Mouse (Mus musculus): ENCODE data around the gene Apom.

Gene Apom

GRCm38 (mm10) chr17:35140490-35140996, 8.7 kb upstream of the Apom start:
- Histone ChIP-seq H3K27me3 (ENCODE audit: insufficient read depth, low read length) (no peaks in the 10 kb centered on the region), H3K9me3 (ENCODE audit: low read length) (no peaks in the 10 kb centered on the region)
- TF ChIP-seq NANOG (IDR thresholded peaks at IDR 0.05; ENCODE audit: borderline replicate concordance, low read length) (no peak), POU5F1 (IDR thresholded peaks at IDR 0.05; ENCODE audit: borderline replicate concordance, low read length) (no peak)

GRCm38 (mm10) chr17:35139269-35139668, 7.4 kb upstream of the Apom start:
- peaks cover 80% of the 10 kb centered on the region for H3K36me3 ChIP-seq (ENCODE audit: insufficient read depth, low read length)
- peaks cover 67% of the 10 kb centered on the region for H3K4me1 ChIP-seq (replicated peaks; ENCODE audit: low read depth, low read length)
- no peaks in the 10 kb centered on the region for H3K27me3 ChIP-seq (ENCODE audit: insufficient read depth, low read length)
- H3K4me3 ChIP-seq (replicated peaks; ENCODE audit: low read length), result no peak overlapping the region
- TF ChIP-seq NANOG (IDR thresholded peaks at IDR 0.05; ENCODE audit: borderline replicate concordance, low read length) (no peak), CTCF (conservative IDR thresholded peaks at IDR 0.05; ENCODE audit: low read length) (no peak), POU5F1 (IDR thresholded peaks at IDR 0.05; ENCODE audit: borderline replicate concordance, low read length) (no peak)
- no peaks in the 10 kb centered on the region for H3K9me3 ChIP-seq (ENCODE audit: low read length)

More at GRCm38 (mm10) chr17:35140490-35140996, 8.7 kb upstream of the Apom start:
- Histone ChIP-seq H3K36me3 (ENCODE audit: insufficient read depth, low read length) (peaks cover 93% of the 10 kb centered on the region), H3K4me1 (replicated peaks; ENCODE audit: low read depth, low read length) (peaks cover 70% of the 10 kb centered on the region), H3K4me3 (replicated peaks; ENCODE audit: low read length) (no peak overlapping the region)

- peaks cover 67% of the 10 kb centered on the region for H3K4me1 ChIP-seq (replicated peaks; ENCODE audit: low read depth, low read length)
- H3K4me3 ChIP-seq (replicated peaks; ENCODE audit: low read length), result peak overlapping the region; percentile 94
- H3K9me3 ChIP-seq (ENCODE audit: low read length), result no peaks in the 10 kb centered on the region
- TF ChIP-seq POU5F1 (IDR thresholded peaks at IDR 0.05; ENCODE audit: borderline replicate concordance, low read length) (no peak), NANOG (IDR thresholded peaks at IDR 0.05; ENCODE audit: borderline replicate concordance, low read length) (no peak)
- H3K36me3 ChIP-seq (ENCODE audit: insufficient read depth, low read length), result peaks cover 45% of the 10 kb centered on the region
- no peaks in the 10 kb centered on the region for H3K27me3 ChIP-seq (ENCODE audit: insufficient read depth, low read length)
Measured at GRCm38 (mm10) chr17:35135591-35136320, 3.9 kb upstream of the Apom start.

- no peaks in the 10 kb centered on the region for H3K9me3 ChIP-seq (ENCODE audit: low read length)
- peak within 1 kb of the TSS; percentile 94 for H3K4me3 ChIP-seq (replicated peaks; ENCODE audit: low read length)
- peaks cover 67% of the 10 kb centered on the region for H3K4me1 ChIP-seq (replicated peaks; ENCODE audit: low read depth, low read length)
- H3K36me3 ChIP-seq (ENCODE audit: insufficient read depth, low read length), result peaks cover 38% of the 10 kb centered on the region
- TF ChIP-seq CTCF (conservative IDR thresholded peaks at IDR 0.05; ENCODE audit: low read length) (no peak), POU5F1 (IDR thresholded peaks at IDR 0.05; ENCODE audit: borderline replicate concordance, low read length) (no peak), NANOG (IDR thresholded peaks at IDR 0.05; ENCODE audit: borderline replicate concordance, low read length) (no peak)
- no peaks in the 10 kb centered on the region for H3K27me3 ChIP-seq (ENCODE audit: insufficient read depth, low read length)
Measured at GRCm38 (mm10) chr17:35134801-35135590, 3.1 kb upstream of the Apom start, which contains the start of gene Bag6. Gene Bag6, plus strand, starts transcription at chr17:35135178.

- Histone ChIP-seq H3K4me3 (replicated peaks; ENCODE audit: low read length) (no peak overlapping the region), H3K9me3 (ENCODE audit: low read length) (no peaks in the 10 kb centered on the region), H3K27me3 (ENCODE audit: insufficient read depth, low read length) (no peaks in the 10 kb centered on the region), H3K4me1 (replicated peaks; ENCODE audit: low read depth, low read length) (peaks cover 55% of the 10 kb centered on the region), H3K36me3 (ENCODE audit: insufficient read depth, low read length) (peaks cover 23% of the 10 kb centered on the region)
- TF ChIP-seq NANOG (IDR thresholded peaks at IDR 0.05; ENCODE audit: borderline replicate concordance, low read length) (no peak), POU5F1 (IDR thresholded peaks at IDR 0.05; ENCODE audit: borderline replicate concordance, low read length) (no peak), CTCF (conservative IDR thresholded peaks at IDR 0.05; ENCODE audit: low read length) (no peak)
Measured at GRCm38 (mm10) chr17:35133517-35133916, 1.7 kb upstream of the Apom start.

- peaks cover 4% of the 10 kb centered on the region for H3K27me3 ChIP-seq (ENCODE audit: insufficient read depth, low read length)
- no peak overlapping the region for H3K4me3 ChIP-seq (replicated peaks; ENCODE audit: low read length)
- H3K4me1 ChIP-seq (replicated peaks; ENCODE audit: low read depth, low read length), result peaks cover 49% of the 10 kb centered on the region
- H3K36me3 ChIP-seq (ENCODE audit: insufficient read depth, low read length), result peaks cover 13% of the 10 kb centered on the region; the same call in 1 of the 2 replicates
- no peaks in the 10 kb centered on the region for H3K9me3 ChIP-seq (ENCODE audit: low read length)
- no peak for TF ChIP-seq POU5F1 (IDR thresholded peaks at IDR 0.05; ENCODE audit: borderline replicate concordance, low read length)
- no peak for TF ChIP-seq CTCF (conservative IDR thresholded peaks at IDR 0.05; ENCODE audit: low read length)
- no peak for TF ChIP-seq NANOG (IDR thresholded peaks at IDR 0.05; ENCODE audit: borderline replicate concordance, low read length)
Measured at GRCm38 (mm10) chr17:35132174-35132560, 317 bp upstream of the Apom start.

GRCm38 (mm10) chr17:35131038-35131437, 812 bp downstream of the Apom start:
- Histone ChIP-seq H3K36me3 (ENCODE audit: insufficient read depth, low read length) (0 out of 2 replicates have a peak, but pooled peaks cover 4% of the 10 kb centered on the region), H3K27me3 (ENCODE audit: insufficient read depth, low read length) (peaks cover 12% of the 10 kb centered on the region), H3K4me3 (replicated peaks; ENCODE audit: low read length) (no peak overlapping the region), H3K9me3 (ENCODE audit: low read length) (no peaks in the 10 kb centered on the region), H3K4me1 (replicated peaks; ENCODE audit: low read depth, low read length) (peaks cover 47% of the 10 kb centered on the region)
- TF ChIP-seq CTCF (conservative IDR thresholded peaks at IDR 0.05; ENCODE audit: low read length), result no peak
- no peak for TF ChIP-seq NANOG (IDR thresholded peaks at IDR 0.05; ENCODE audit: borderline replicate concordance, low read length)
- no peak for TF ChIP-seq POU5F1 (IDR thresholded peaks at IDR 0.05; ENCODE audit: borderline replicate concordance, low read length)

- Histone ChIP-seq H3K4me3 (replicated peaks; ENCODE audit: low read length) (no peak overlapping the region), H3K27me3 (ENCODE audit: insufficient read depth, low read length) (peaks cover 12% of the 10 kb centered on the region), H3K9me3 (ENCODE audit: low read length) (no peaks in the 10 kb centered on the region), H3K4me1 (replicated peaks; ENCODE audit: low read depth, low read length) (peaks cover 55% of the 10 kb centered on the region), H3K36me3 (ENCODE audit: insufficient read depth, low read length) (peaks cover 15% of the 10 kb centered on the region)
- TF ChIP-seq POU5F1 (IDR thresholded peaks at IDR 0.05; ENCODE audit: borderline replicate concordance, low read length) (no peak), NANOG (IDR thresholded peaks at IDR 0.05; ENCODE audit: borderline replicate concordance, low read length) (no peak), CTCF (conservative IDR thresholded peaks at IDR 0.05; ENCODE audit: low read length) (no peak)
Measured at GRCm38 (mm10) chr17:35128996-35129395, 2.9 kb downstream of the Apom start.
